Mouse (Mus musculus) stomach, embryonic 16.5 days (tissue): ENCODE data around the gene Pkd2. TPM values are rescaled to one million over a fixed set of nuclear protein-coding genes. Genes with fewer than 3 reads are reported as not detected.
A peak's percentile ranks its signal among the peaks of the same experiment; 100 is the strongest.

Experiments
- ATAC-seq: fragments of 200-750 bp; cut with Nextera tagmentation; 2 replicates; pipeline ENCODE4 v1.8.0; 2017; ENCODE audit warnings: moderate number of reproducible peaks, moderate TSS enrichment; ENCODE audit not compliant: insufficient read depth, low FRiP score
- H3K27ac ChIP-seq: fragments of 300-500 bp; sonication (generic); 2 replicates; pipeline ENCODE4 v1.5.1; 2014; ENCODE audit warnings: low read length
- H3K27me3 ChIP-seq: fragments of 300-500 bp; sonication (generic); 2 replicates; pipeline ENCODE4 v1.6.1; 2014; ENCODE audit warnings: low read length, control low read depth, mixed read lengths; ENCODE audit not compliant: control insufficient read depth, insufficient read depth
- H3K36me3 ChIP-seq: fragments of 300-500 bp; sonication (generic); 2 replicates; pipeline ENCODE4 v1.6.1; 2014; ENCODE audit warnings: low read length; ENCODE audit not compliant: control insufficient read depth, insufficient read depth
- H3K4me1 ChIP-seq: fragments of 300-500 bp; sonication (generic); 2 replicates; pipeline ENCODE4 v1.6.1; 2014; ENCODE audit warnings: low read length, control low read depth, mixed read lengths; ENCODE audit not compliant: control insufficient read depth, insufficient read depth
- H3K4me2 ChIP-seq: fragments of 300-500 bp; sonication (generic); 2 replicates; pipeline ENCODE4 v1.6.1; 2014; ENCODE audit warnings: low read depth, low read length, mixed read lengths
- H3K4me3 ChIP-seq: fragments of 300-500 bp; sonication (generic); replicated peaks from 2 replicates; pipeline ENCODE4 v1.5.1; 2014; ENCODE audit warnings: mild to moderate bottlenecking, low read length
- H3K9ac ChIP-seq: fragments of 300-500 bp; sonication (generic); 2 replicates; pipeline ENCODE4 v1.6.1; 2014; ENCODE audit warnings: low read length
- H3K9me3 ChIP-seq: fragments of 300-500 bp; sonication (generic); replicated peaks from 2 replicates; pipeline ENCODE4 v1.6.1; 2016; ENCODE audit warnings: low read length, control low read depth; ENCODE audit not compliant: control insufficient read depth
- WGBS: fragments of 180-500 bp; shearing (Covaris S2); extraction: QIAGEN DNeasy Blood & Tissue Kit; methylation state at CpG from one replicate; pipeline ENCODE4 v1.1.7; 2014; 5-methylcytosine and 5-hydroxymethylcytosine counted together
- polyA plus RNA-seq: library from polyadenylated mRNA; unstranded; fragments of >200 nt; fragmentation: Nextera tagmentation; extraction: Ambion mirVana; gene quantifications from 2 replicates; pipeline ENCODE4 v1.2.1, GENCODE M21; 2015

Pkd2 gene
- polyA plus RNA-seq = 11.6 and 11.7 TPM in 2 replicates

- WGBS = 9% methylated on average over 45 of the region's 46 CpGs
- Histone ChIP-seq H3K9ac (peak within 1 kb of the TSS; percentile 98), H3K27me3 (no peaks in the 10 kb centered on the region), H3K27ac (peak within 1 kb of the TSS; percentile 92), H3K4me1 (peaks cover 9% of the 10 kb centered on the region), H3K9me3 (no peaks in the 10 kb centered on the region; the same call in 1 of the 2 replicates), H3K4me2 (peak within 1 kb of the TSS; percentile 74), H3K36me3 (no peaks in the 10 kb centered on the region), H3K4me3 (peak within 1 kb of the TSS; percentile 83)
- peak; percentile 92 for ATAC-seq
These were observed at the start of gene Pkd2 for GRCm38 (mm10) chr5:104458832-104459705. Gene Pkd2, plus strand, starts transcription at chr5:104459450.

DNA sequence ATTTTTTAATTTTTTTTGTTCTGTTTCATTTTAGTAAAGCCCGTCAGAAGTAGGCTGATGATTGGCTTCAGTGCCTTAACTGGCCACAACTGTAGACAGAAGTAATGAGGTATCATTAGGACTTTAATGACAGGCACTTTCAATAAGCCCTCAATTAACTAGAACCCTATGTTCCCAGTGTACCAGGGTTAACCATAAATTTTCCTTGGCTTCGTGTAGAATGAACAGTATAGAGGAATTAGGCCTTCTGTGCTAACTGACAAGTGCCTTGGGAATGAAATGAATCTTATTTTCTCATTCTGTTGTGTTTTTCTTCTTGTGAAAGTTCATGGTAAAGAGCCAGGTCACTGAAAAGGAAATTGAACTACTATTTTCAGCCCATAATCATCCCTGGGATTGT is 43.3 kb upstream of the Pkd2 start:
- no peak for ATAC-seq
- WGBS = 71% methylated on average over 2 of the region's 2 CpGs
- H3K4me2 ChIP-seq = no peak overlapping the region
- no peak overlapping the region for H3K27ac ChIP-seq
- H3K4me3 ChIP-seq = no peak overlapping the region
- H3K27me3 ChIP-seq = no peaks in the 10 kb centered on the region
- no peaks in the 10 kb centered on the region for H3K4me1 ChIP-seq
- H3K9ac ChIP-seq = no peak overlapping the region
- H3K9me3 ChIP-seq = no peaks in the 10 kb centered on the region
- H3K36me3 ChIP-seq = no peaks in the 10 kb centered on the region

DNA sequence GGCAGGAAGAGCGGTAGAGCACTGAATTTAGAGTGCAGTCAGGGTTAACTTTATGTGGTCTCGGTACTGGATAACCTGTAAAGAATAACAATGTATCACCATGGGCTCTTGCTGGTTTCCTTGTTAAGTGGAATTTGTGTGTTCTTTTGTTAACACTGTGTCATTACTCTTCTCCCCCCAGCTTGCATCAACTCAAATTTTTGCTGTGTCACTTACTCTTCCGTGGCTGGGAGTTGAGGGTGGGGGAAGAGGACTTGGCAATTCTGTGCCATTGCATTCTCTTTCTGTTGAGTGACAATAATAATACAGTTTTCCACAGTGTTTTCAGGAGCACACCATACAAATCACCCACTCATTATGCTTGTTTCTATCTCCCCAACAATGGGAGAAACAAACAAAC is 42.2 kb upstream of the Pkd2 start:
- no peaks in the 10 kb centered on the region for H3K4me1 ChIP-seq
- no peak for ATAC-seq
- no peaks in the 10 kb centered on the region for H3K9me3 ChIP-seq
- 66% methylated on average over 3 of the region's 3 CpGs for WGBS
- no peak overlapping the region for H3K27ac ChIP-seq
- no peak overlapping the region for H3K4me2 ChIP-seq
- no peak overlapping the region for H3K9ac ChIP-seq
- no peaks in the 10 kb centered on the region for H3K36me3 ChIP-seq
- no peaks in the 10 kb centered on the region for H3K27me3 ChIP-seq
- no peak overlapping the region for H3K4me3 ChIP-seq

GRCm38 (mm10) chr5:104417721-104418120 is 41.5 kb upstream of the Pkd2 start:
- no peak overlapping the region for H3K27ac ChIP-seq
- H3K9me3 ChIP-seq = no peaks in the 10 kb centered on the region
- no peak overlapping the region for H3K4me3 ChIP-seq
- no peaks in the 10 kb centered on the region for H3K27me3 ChIP-seq
- H3K4me1 ChIP-seq = no peaks in the 10 kb centered on the region
- no peaks in the 10 kb centered on the region for H3K36me3 ChIP-seq
- ATAC-seq = no peak
- WGBS = 90% methylated on average over 1 of the region's 1 CpGs
- no peak overlapping the region for H3K9ac ChIP-seq
- H3K4me2 ChIP-seq = no peak overlapping the region

GRCm38 (mm10) chr5:104422039-104422438 is 37.2 kb upstream of the Pkd2 start:
- Histone ChIP-seq H3K4me2 (no peak overlapping the region), H3K4me1 (no peaks in the 10 kb centered on the region), H3K27me3 (no peaks in the 10 kb centered on the region), H3K27ac (no peak overlapping the region), H3K36me3 (no peaks in the 10 kb centered on the region), H3K9me3 (no peaks in the 10 kb centered on the region), H3K9ac (no peak overlapping the region), H3K4me3 (no peak overlapping the region)
- no peak for ATAC-seq
- 56% methylated on average over 2 of the region's 2 CpGs for WGBS

GRCm38 (mm10) chr5:104423861-104424260 is 35.4 kb upstream of the Pkd2 start:
- no peaks in the 10 kb centered on the region for H3K4me1 ChIP-seq
- WGBS = 86% methylated on average over 3 of the region's 3 CpGs
- ATAC-seq = no peak

GRCm38 (mm10) chr5:104425949-104426348 is 33.3 kb upstream of the Pkd2 start:
- no peak for ATAC-seq
- Histone ChIP-seq H3K9me3 (no peaks in the 10 kb centered on the region), H3K36me3 (no peaks in the 10 kb centered on the region), H3K4me3 (no peak overlapping the region), H3K9ac (no peak overlapping the region), H3K27ac (no peak overlapping the region), H3K4me2 (no peak overlapping the region), H3K4me1 (no peaks in the 10 kb centered on the region), H3K27me3 (no peaks in the 10 kb centered on the region)
- 71% methylated on average over 8 of the region's 8 CpGs for WGBS

More at GRCm38 (mm10) chr5:104423861-104424260, 35.4 kb upstream of the Pkd2 start:
- Histone ChIP-seq H3K4me2 (no peak overlapping the region), H3K36me3 (no peaks in the 10 kb centered on the region), H3K9ac (no peak overlapping the region), H3K4me3 (no peak overlapping the region), H3K27me3 (no peaks in the 10 kb centered on the region), H3K27ac (no peak overlapping the region), H3K9me3 (no peaks in the 10 kb centered on the region)

GRCm38 (mm10) chr5:104432886-104433285 is 26.4 kb upstream of the Pkd2 start:
- H3K36me3 ChIP-seq = no peaks in the 10 kb centered on the region
- no peak for ATAC-seq
- no peak overlapping the region for H3K4me3 ChIP-seq
- H3K4me1 ChIP-seq = no peaks in the 10 kb centered on the region; the same call in 1 of the 2 replicates
- no peaks in the 10 kb centered on the region for H3K27me3 ChIP-seq
- no peak overlapping the region for H3K4me2 ChIP-seq
- no peak overlapping the region for H3K9ac ChIP-seq
- H3K27ac ChIP-seq = no peak overlapping the region
- WGBS = 33% methylated on average over 12 of the region's 12 CpGs
- H3K9me3 ChIP-seq = no peaks in the 10 kb centered on the region

DNA sequence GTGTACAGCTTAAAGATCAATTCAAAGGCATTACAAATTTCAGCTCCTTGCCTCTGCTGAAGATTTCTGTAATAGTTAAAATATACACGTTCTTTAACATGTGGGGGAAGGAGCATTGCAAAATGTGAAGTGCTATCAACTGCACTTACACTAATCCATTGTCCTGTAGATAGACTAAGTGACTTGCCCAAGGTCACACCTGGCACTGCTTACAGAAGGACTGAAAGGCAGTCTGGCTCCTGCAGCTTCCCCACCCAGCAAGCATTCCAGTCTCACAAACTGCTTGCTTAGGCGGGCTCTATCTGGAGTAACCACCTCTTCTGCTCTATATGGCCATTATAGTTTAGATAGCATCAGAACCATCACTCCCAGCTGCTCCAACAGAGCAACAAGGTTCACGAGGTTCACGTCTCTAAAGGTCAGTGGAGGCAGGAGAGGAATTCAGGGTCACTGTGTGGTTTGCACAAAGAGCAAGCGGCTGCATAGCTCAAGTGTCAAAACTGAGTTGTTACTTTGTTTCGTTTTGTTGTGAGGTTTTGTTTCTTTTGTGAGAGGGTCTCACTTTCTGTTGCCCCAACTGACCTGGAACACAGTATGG is 25.2 kb upstream of the Pkd2 start:
- no peaks in the 10 kb centered on the region for H3K27me3 ChIP-seq
- no peaks in the 10 kb centered on the region; the same call in 1 of the 2 replicates for H3K4me1 ChIP-seq
- H3K4me2 ChIP-seq = no peak overlapping the region
- 38% methylated on average over 6 of the region's 6 CpGs for WGBS
- ATAC-seq = peak; percentile 40; the same call in 1 of the 2 replicates
- H3K27ac ChIP-seq = no peak overlapping the region
- H3K9ac ChIP-seq = no peak overlapping the region
- H3K36me3 ChIP-seq = no peaks in the 10 kb centered on the region
- no peak overlapping the region for H3K4me3 ChIP-seq
- H3K9me3 ChIP-seq = no peaks in the 10 kb centered on the region
